In the genomic region with DNA sequence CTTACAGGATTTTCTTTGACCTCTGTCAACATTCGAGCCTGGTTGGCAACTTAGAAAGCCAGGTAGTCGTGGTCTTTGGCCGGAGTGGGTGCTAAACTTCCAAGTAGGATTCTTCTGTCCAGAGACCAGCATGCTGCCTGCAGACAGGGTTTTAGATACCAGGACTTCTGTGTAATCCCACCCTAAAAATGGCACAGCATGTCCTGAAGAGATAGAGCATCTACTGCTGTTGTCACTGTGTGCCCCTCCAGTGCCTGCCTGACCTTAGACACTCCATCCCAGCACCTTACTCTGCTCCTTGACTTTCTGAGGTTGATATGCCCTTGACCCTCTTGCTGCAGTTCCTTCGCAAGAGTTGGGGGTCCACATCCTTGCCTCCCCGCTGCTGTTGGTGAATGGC, we compare ENCODE assay signal across 23 mouse cellular contexts.
"Had no signal": no experiment of that assay in that cellular context is flagged by ENCODE, and none has a peak within 500 bp of the region (broad histone marks: within the 10 kb centered on the region; RNA-seq: fewer than 3 reads in every experiment).

No protein-coding gene starts in this region.

- H3K9me3 ChIP-seq: heart, embryonic 10.5 days; heart, embryonic 12.5 days; hindbrain, embryonic 12.5 days; hindbrain, embryonic 15.5 days; kidney, embryonic 15.5 days; limb, embryonic 13.5 days; limb, embryonic 15.5 days; liver, embryonic 12.5 days had no signal

- H3K27ac ChIP-seq: heart, embryonic 10.5 days; hindbrain, embryonic 12.5 days; hindbrain, embryonic 15.5 days; hindbrain, postnatal 0 days; kidney, embryonic 15.5 days; kidney, postnatal 0 days; left cerebral cortex, adult 2 months; limb, embryonic 13.5 days; limb, embryonic 15.5 days; liver, embryonic 12.5 days had no signal

- H3K4me1 ChIP-seq: hindbrain, embryonic 15.5 days; limb, embryonic 15.5 days; liver, embryonic 12.5 days had no signal

- H3K4me2 ChIP-seq: heart, embryonic 12.5 days; hindbrain, embryonic 12.5 days; hindbrain, embryonic 15.5 days; kidney, embryonic 15.5 days; limb, embryonic 13.5 days; limb, embryonic 15.5 days; liver, embryonic 12.5 days had no signal

- H3K27me3 ChIP-seq: heart, embryonic 12.5 days; hindbrain, embryonic 12.5 days; hindbrain, embryonic 15.5 days; kidney, embryonic 15.5 days; limb, embryonic 13.5 days; limb, embryonic 15.5 days; liver, embryonic 12.5 days had no signal

- ATAC-seq: hindbrain, postnatal 0 days; intestine, embryonic 16.5 days; liver, embryonic 12.5 days had no signal

- H3K36me3 ChIP-seq: heart, embryonic 10.5 days; heart, embryonic 12.5 days; hindbrain, embryonic 12.5 days; hindbrain, embryonic 15.5 days; kidney, embryonic 15.5 days; limb, embryonic 13.5 days; limb, embryonic 15.5 days; liver, embryonic 12.5 days had no signal

- DNase-seq: gastrocnemius, postnatal 14 days; gastrocnemius, postnatal 36 days; heart, adult 18-20 months; heart, postnatal 10 days; heart, postnatal 36 days; kidney, adult 11 months; kidney, adult 2 months; kidney, adult 9 months; kidney, postnatal 14 days; kidney, postnatal 36 days; layer of hippocampus, adult 9-11 months had no signal

- H3K9ac ChIP-seq: heart, embryonic 12.5 days; hindbrain, embryonic 12.5 days; hindbrain, embryonic 15.5 days; kidney, embryonic 15.5 days; limb, embryonic 13.5 days; limb, embryonic 15.5 days; liver, embryonic 12.5 days had no signal

- H3K4me3 ChIP-seq: heart, embryonic 10.5 days; heart, embryonic 12.5 days; hindbrain, embryonic 12.5 days; hindbrain, embryonic 15.5 days; kidney, embryonic 15.5 days; left cerebral cortex, adult 2 months; limb, embryonic 13.5 days; limb, embryonic 15.5 days; liver, embryonic 12.5 days had no signal
